Mouse (Mus musculus): ENCODE measurements around the gene Tomm6.
"Not testable (repeated sequence)": the region's sequence is repeated elsewhere in the genome, so short reads cannot be mapped to it uniquely, and the experiment has no call there.

Gene Tomm6

DNA sequence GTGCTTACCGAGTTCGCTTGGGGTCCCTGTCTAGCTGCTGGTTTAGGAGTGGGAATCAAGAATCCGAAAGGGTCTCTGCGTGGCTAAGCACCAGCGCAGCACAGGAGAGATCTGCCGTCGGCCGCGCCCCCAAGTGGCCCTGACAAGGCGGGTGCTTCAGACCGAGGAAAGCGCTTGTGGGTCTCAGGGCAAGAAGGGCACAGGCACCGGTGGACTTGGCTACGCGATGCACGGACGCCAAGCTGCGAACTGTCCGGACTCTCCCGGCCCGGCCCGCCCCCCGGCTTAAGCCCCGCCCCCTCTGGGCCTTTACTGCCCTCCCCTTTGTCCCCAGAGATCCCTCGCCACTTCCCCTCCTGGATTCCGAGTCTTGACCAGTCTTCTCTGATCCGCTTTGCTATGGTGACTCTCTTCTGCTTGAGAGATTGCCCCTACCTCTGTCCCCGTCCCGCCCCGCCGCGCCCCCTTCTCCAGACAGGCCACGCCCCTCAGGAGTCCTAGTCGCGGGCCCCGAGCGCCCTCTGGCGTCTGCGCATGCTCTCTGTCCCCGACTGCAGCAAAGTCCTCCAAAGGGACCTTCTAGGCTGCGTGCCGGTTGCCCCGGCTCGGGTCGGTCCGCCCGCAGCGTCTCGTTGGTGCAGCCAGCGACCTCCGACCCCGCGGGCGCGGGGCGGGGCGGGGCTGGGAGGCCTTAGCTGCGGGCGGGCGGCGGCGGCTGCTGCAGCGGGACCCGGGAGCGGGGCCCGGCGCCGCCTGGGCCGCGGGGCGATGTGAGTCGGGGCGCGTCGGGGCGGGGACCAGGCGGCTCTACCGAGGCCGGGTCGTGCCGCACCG is 6.5 kb upstream of the Tomm6 start, which contains the start of gene Prickle4:
Prickle4 (minus strand) TSS at position 234 of the 834 bp plus-strand sequence.
- peak; percentile 98 for DNase-seq (ENCODE audit: inconsistent ontology term)

DNA sequence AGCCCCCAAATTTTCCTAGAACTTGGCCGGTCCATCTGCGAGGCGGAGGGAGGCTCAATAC is 6.1 kb upstream of the Tomm6 start, which contains the start of gene Gm21981:
Gm21981 (minus strand) TSS at position 14 of the 61 bp plus-strand sequence.
- DNase-seq (ENCODE audit: inconsistent ontology term), result no peak

DNA sequence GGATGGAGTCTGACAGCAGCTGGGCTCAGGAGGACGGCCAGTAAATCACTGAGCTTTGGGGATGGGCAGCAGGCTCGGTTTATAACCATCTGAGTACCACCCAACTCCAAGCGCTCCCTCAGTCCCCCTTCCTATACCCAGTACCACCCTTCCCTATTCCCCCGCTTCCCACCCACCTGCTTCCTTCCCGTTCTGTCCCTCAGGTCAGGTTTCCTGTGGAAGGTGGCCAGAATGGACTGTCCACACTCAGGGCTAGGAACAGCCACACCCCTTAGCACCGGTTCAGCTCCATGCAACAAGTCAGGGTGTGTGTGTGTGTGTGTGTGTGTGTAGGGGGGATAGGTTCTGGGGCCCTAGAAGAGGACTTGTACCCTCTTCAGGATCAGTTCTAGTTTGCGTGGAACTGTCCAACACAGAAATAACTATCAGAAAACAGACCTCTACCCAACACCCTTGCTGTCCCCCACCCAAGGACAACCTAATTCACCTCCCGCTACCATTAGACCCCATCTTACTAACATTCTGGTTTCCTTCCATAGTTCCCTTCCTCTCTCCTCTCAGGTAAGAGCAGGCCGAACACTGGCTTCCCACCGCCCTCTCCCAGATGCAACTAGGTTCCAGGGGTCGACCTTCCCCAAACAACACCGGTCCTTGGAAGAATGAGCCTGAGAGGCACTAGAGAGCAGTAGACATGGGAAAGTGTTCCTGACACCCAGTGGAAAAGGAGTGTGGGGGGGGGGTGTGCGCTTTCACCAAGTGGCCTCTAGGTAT is 5.7 kb upstream of the Tomm6 start:
- DNase-seq (ENCODE audit: inconsistent ontology term), result no peak

DNA sequence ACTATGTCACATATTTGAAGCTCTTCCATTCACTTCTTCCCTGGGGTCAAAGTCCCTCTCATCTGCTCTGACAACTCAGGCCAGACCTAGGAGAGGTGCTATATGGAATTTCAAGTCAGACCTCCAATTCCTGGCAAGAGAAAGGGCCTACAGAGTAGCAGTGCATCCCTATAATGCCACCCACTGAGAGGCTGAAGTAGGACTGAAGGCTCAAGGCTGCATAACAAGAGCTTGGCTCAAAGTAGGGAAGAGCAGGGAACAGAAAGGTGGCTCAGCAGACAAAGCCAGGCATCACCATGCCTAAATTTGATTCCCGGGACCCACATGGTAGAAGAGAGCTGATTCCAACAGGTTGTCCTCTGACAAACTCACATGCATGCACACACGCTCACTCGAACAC is 3.5 kb upstream of the Tomm6 start:
- DNase-seq (ENCODE audit: inconsistent ontology term), result no peak

DNA sequence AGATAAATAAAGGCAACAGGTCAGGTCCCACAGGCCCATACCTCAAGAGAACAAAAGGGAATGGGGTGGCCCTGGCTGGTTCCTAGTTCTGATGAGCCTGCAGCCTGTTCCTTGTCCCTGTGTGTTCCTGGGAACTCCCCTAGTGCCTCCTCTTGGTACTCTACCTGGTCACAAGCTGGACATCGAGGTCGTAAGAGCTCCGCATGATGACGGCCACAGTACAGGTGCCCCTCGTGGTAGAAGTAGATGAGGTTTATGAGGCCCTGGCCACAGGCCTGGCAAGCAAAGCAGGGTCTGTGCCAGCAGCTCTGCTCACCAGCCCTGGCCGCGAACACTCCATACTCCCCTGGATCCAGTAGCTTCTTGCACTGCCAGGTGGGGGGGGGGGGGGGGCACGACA is 1.7 kb upstream of the Tomm6 start:
- DNase-seq (ENCODE audit: inconsistent ontology term), result no peak

DNA sequence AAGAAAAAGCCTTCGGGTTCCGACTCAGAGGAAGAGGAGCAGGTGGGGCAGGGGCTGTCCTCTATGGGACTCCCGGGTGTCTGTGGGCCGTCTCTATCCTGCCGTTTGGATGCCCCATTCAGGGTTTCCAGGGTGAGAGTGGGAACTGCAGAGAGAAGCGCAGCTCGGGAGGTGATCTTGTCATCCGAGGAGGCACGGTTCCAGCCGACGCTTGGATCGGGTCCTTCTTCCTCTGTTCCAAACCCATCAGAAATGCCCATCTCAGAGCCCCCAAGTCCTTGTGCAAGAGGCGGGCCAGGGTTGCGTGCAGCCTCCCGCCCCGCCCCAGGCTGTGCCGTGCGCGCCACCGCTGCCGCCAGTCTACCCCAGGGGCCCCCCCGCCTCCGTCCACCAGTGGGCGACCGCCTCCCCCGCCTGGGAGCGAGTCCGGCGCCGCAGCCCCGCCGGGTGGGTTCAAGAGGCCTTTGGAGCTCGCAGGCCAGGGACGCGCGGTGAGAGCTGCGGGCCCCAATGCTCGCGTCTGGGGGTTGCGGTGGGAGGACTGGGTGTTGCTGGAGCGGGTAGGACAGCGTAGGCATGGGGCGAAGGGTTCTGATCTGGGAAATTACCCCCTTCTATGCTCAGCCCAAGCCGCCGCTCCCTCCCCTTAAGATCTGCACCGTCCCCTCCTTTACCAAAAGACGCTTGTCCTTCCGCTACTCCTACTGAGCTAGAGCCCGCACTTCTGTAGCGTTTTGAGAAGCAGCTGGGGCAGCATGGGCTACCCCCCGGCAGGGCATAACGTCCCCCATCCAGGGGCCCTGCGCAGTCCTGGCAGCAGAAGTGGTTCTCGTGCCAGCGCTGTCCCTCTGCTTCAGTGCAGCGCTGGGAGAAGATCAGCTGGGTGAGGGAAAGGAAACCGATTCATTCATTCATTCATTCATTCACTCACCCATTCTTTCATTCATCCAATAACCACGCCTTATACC is 706 bp upstream of the Tomm6 start, which contains the start of gene Frs3:
Frs3 (plus strand) TSS at position 423 of the 968 bp plus-strand sequence.
- DNase-seq (ENCODE audit: inconsistent ontology term), result peak; percentile 82

DNA sequence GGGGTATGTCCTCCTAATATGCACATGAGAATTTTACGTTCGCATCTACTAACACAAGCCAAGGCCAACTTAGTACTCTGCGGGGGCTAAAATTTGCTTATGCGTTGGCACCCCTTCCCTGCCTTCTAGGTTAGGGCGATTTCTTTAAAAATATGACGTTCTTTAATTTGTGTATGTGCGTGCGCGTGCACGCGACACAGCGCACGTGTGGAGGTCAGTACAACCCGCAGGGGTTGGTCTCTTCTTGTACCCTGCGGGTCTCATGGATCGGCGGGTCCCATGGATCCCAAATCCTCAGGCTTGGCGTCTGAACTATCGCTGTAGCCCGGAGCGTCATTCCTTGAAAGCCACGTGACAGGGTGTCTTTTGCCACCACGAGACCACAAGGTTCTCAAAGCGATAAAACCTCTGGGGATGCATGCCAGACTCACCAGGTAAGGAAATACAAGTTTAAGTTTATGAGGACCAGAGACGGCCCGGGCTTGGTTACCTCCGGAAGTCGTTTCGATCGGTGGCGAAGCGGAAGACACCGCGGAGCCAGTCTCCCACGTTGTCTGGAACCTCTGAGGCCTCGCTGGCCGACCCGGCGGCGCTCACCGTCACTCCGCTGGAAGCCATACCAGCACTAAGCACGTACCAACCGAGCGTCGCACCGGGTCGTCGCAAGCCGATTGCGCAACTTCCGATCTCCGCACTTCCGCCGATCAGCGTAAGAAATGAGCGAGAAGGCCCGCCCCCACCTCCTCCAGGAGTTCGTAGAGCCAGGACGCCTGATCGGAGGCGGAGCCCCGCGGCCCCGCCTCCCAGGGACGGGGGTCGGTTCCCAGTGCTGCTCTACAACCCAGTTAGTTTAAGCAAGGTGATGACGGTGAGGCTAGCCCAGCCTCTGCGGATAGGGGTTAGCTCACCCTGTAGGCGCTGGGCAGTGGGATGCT is 510 bp downstream of the Tomm6 start:
- peak; percentile 98 for DNase-seq (ENCODE audit: inconsistent ontology term)

DNA sequence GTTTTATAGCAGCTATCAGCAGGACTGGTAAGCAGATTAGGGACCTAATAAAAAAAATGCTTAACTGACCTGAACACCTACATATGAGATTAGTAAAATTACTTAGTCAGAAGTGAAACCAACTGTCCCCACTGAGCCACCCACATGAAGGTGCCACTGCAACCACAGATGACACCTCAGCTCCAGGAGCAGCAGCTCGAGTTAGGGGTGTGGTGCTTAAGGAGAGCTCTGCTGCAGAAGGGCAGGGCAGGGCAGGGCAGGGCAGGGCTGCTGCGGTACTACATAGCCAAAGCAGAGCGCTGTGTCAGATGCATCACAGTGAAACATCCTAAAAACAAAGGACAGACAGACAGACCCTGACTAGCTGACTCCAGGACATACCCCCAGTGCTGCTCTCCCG is 5.3 kb downstream of the Tomm6 start:
- no peak for DNase-seq (ENCODE audit: inconsistent ontology term)

DNA sequence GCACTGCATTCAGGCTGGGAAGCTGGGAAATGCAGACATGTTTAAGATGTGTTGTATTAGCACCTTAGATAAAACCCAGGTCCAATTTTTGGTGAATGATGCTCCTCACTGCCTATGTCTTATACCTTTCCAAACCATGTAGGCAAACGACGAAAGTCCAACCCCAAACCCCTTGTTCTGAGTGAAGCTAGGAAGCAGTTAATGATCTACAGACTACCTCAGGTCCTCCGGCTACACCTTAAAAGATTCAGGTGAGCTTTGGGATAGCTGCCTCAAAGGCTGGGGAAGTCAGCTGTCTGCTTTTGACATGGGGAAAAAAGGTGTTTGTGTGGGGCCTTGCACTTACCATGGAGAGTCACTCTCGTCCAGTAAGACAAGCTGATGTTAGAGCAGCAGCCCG is 9.5 kb downstream of the Tomm6 start:
- DNase-seq (ENCODE audit: inconsistent ontology term), result no peak

DNA sequence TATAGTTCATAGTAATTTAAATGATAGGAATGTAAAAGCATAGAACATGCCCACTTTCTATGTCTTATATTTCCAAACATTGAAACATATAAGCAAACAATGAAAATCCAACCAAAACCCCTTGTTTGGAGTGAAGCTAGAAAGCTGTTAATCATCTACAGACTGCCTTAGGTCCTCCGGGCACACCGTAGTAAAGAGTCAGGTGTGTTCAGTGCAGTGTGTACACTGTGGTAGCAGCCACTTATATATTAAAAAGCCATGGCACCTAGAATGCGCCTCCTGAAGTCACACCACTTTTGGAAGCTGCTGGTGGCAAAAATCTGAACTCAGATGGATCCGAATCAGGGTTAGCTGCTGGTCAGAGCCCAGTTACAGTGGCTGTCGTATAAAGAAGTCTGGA is 9.9 kb downstream of the Tomm6 start:
- DNase-seq (ENCODE audit: inconsistent ontology term), result no peak

DNA sequence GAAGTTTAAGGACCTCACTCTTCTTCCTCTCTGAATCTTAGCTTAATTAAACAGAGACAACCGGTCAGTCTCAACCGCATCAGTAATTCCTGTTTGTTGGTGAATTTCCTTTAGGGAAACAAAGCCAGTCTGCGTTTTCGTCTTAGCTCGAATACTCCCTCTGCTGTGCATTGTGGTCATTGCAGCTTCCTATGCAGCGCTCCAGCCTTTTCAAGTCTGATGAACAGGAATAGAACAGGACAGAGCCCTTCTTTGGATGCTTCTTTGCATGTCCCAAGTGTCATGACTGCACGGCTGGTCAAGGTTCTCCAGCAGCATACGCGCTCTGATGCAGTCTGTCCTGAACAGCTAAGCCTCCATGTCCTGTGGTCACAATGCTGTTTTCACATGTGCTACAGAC is 11.6 kb downstream of the Tomm6 start:
- peak; percentile 48 for DNase-seq (ENCODE audit: inconsistent ontology term)

DNA sequence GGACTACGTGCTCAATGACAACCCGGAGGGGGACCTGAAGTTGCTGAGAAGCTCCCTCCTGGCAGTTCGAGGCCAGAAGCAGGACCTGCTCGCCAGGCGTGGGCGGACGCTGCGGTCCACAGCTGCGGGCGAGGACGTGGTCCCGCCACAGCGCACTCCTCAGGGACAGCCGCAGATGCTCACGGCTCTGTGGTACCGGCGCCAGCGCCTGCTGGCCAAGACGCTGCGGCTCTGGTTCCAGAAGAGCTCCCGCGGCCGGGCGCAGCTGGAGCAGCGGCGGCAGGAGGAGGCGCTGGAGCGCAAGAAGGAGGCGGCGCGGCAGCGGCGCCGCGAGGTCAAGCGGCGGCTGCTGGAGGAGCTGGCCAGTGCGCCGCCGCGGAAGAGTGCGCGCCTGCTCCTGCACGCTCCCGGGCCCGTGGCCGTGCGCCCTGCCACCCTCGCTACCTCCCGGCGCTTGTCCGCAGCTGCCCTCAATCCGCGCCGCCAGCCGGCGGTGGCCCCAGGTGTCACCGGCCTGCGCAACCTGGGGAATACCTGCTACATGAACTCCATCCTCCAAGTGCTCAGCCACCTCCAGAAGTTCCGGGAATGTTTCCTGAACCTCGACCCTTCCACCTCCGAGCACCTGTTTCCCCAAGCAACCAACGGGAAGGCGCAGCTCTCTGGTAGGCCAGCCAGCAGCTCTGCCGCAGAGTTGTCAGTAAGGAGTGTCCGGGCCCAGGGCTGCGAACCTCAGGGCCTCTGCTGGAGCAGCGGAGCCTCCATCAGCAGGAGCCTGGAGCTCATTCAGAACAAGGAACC is 15.7 kb downstream of the Tomm6 start:
- DNase-seq (ENCODE audit: inconsistent ontology term), result peak; percentile 77

DNA sequence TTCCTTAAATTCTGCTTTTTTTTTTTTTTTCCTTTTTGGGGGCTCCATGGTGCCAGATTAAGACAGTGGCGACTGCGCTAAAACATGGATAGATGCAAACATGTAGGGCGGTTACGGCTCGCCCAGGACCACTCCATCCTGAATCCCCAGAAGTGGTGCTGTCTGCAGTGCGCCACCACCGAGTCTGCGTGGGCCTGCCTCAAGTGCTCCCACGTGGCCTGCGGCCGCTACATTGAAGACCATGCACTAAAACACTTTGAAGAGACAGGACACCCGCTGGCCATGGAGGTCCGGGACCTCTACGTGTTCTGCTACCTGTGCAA is 16.2 kb downstream of the Tomm6 start:
- DNase-seq (ENCODE audit: inconsistent ontology term), result no peak

DNA sequence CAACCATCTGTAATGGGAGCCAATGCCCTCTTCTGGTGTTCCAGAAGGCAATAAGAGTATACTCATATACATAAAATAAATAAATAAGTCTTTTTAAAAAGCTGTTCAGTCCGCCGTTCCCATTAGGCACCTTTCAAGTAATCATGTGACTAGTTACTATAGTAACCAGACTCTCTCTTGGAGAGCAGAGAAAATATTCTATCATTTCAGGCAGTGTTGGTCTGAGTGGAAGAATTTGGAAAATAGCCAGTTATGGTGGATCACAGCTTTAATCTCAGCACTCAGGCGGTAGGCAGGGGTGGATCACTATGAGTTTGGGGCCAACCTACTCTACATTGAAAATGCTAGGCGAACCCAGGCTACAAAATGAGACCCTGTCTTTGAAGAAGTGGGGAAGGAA is 19.0 kb downstream of the Tomm6 start:
- no peak for DNase-seq (ENCODE audit: inconsistent ontology term)

DNA sequence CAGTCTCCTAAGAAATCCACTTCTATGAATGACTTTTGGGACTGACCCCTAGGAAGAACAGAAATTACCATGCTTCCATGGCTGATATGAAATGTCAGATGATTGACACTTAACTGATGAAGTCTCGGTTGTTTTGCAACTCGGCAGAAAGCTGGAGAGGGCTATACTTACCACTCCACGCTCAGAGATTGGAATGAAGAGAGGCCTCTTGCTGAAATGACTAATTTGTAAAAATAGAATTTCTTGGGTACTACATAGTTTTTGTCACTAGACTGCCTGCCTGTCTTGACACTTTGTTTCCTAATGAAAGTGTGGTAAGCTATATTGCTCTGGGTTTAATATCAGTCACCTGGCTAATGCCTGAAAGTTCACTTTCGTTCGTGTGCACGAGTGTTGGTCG is 23.7 kb downstream of the Tomm6 start:
- DNase-seq (ENCODE audit: inconsistent ontology term), result no peak

DNA sequence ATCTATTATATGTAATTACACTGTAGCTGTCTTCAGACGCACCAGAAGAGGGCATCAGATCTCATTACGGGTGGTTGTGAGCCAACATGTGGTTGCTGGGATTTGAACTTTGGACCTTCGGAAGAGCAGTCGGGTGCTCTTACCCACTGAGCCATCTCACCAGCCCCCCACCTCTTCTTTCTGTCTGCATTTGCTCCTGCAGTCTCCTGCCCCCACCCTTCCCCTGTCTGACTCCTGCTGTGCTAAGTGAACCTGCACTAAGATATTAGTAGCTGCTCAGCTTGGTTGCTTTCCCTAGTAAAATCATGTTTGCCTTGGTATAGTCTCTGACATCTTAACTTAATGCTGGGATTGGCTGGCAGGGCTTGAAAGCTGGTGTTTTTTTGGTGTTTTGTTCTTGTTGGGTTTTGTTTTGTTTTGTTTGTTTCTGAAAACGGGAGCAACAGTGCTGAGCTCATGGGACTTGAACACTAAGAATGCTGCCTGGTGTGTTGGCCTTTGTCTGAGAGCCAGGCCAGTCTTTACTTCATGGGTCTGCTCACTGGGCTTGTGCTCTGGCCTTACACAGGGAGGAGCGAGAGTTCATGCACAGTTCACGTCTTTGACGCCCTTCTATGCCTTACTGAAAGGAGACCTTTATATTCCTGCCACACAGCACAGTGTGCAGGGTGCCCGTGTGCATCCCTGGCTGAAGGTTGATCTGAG is 25.0 kb downstream of the Tomm6 start:
- DNase-seq (ENCODE audit: inconsistent ontology term), result peak; percentile 84

DNA sequence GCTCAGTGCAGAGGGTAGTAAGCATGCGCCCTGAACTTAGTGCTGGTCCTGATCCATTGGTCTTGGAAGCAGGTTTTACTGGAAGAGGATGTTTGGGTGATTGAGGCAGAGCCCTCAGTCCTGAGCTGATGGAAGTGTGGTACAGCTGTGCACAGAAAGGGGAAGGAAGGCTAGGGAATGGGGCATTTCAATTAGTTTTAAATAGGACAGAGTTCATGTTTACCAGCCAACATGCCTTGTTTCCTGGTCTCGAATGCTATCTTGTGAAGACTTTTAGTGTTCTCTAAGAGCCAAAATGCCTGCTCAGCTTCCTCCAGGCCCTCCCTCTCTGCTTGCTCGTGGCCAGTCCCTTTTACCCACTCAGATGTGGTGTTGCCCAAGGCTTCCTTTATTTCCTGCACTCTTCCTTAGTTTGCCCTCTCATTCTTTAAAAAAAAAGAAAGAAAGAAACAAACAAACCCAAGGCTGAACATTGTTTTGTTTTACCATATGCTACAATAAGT is 29.4 kb downstream of the Tomm6 start:
- no peak for DNase-seq (ENCODE audit: inconsistent ontology term)

DNA sequence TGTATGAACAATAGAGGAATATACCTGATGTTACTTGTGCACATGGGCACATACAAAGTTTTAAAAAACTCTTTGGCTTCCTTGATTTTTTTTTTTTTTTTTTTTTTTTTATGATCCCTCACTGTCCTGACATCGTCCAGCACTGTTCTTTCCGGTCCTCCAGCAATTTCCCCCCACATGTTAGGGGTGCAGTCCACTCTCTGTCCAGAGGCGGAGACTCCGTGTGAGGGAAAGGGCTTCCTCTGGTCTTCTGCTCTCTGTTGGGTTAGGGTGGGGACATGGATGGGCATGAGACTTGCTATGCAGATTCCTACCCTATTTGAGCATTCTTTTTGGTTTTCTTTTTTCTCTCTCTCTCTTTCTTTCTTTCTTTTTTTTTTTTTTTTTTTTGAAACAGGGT is 30.3 kb downstream of the Tomm6 start:
- DNase-seq (ENCODE audit: inconsistent ontology term), result no peak

DNA sequence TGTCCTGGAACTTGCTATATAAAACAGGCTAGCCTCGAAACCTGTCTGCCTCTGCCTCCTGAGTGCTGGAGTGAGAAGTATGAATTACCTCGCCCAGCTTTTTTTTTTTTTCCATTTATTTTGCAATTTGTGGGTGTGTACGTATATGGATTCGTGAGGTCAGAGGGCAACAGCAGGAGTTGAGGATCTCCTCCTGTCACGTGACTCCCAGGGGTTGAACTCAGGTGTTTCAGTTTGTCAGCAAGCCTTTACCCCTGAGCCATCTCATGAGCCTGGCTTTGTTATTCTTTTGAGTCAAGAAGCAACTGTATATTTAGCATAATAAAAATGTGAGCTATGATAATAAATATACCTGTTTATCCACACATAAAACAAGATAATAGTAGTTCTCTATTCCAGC is 32.5 kb downstream of the Tomm6 start:
- no peak for DNase-seq (ENCODE audit: inconsistent ontology term)

DNA sequence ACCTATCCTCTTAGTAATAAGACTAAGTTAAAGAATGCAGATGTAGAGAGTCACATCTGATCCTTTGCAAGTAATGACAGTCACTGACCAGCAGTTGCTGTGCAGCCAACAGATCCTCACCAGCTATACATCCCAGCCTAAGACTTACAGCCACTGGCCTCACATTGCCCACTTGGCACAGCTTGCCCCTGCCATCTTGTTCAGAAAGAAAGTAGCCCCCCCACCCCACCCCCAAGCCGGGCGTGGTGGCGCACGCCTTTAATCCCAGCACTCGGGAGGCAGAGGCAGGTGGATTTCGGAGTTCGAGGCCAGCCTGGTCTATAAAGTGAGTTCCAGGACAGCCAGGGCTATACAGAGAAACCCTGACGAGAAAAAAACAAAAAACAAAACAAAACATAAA is 33.8 kb downstream of the Tomm6 start:
- not testable (repeated sequence) for DNase-seq (ENCODE audit: inconsistent ontology term)

Data from Muller cell, postnatal 12 days (primary cell).